Mouse (Mus musculus): Measurements from ENCODE around the gene Trim41.
"Not testable (repeated sequence)": the region's sequence is repeated elsewhere in the genome, so short reads cannot be mapped to it uniquely, and the experiment has no call there.

Trim41 gene

GRCm38 (mm10) chr11:48816800-48817665 is at the start of gene Trim41:
Trim41 (minus strand) TSS chr11:48817353.
- peak; percentile 100 for DNase-seq

- no peak for DNase-seq
Measured at GRCm38 (mm10) chr11:48866481-48866880, 49.3 kb upstream of the Trim41 start.

- no peak for DNase-seq
Measured at GRCm38 (mm10) chr11:48863808-48864207, 46.7 kb upstream of the Trim41 start.

- DNase-seq = no peak
Measured at GRCm38 (mm10) chr11:48862784-48863319, 45.7 kb upstream of the Trim41 start.

GRCm38 (mm10) chr11:48859014-48859413 is 41.9 kb upstream of the Trim41 start:
- peak; percentile 73 to 86 for DNase-seq

- DNase-seq = peak; percentile 91 to 92
Measured at GRCm38 (mm10) chr11:48853474-48854180, 36.5 kb upstream of the Trim41 start.

- DNase-seq = peak in 1 of 2 experiments; percentile 24
Measured at GRCm38 (mm10) chr11:48852624-48853473, 35.7 kb upstream of the Trim41 start.

- no peak for DNase-seq
Measured at GRCm38 (mm10) chr11:48852190-48852589, 35.0 kb upstream of the Trim41 start.

- peak in 1 of 2 experiments; percentile 36 for DNase-seq
Measured at GRCm38 (mm10) chr11:48851270-48851995, 34.3 kb upstream of the Trim41 start.

GRCm38 (mm10) chr11:48850240-48850639 is 33.1 kb upstream of the Trim41 start:
- DNase-seq = no peak

GRCm38 (mm10) chr11:48846881-48847280 is 29.7 kb upstream of the Trim41 start:
- no peak for DNase-seq

- DNase-seq = not testable (repeated sequence)
Measured at GRCm38 (mm10) chr11:48846362-48846761, 29.2 kb upstream of the Trim41 start.

- DNase-seq = no peak
Measured at GRCm38 (mm10) chr11:48845244-48845815, 28.2 kb upstream of the Trim41 start.

- DNase-seq = no peak
Measured at GRCm38 (mm10) chr11:48844309-48844708, 27.2 kb upstream of the Trim41 start.

GRCm38 (mm10) chr11:48843202-48843601 is 26.0 kb upstream of the Trim41 start:
- DNase-seq = no peak

GRCm38 (mm10) chr11:48842378-48842792 is 25.2 kb upstream of the Trim41 start:
- DNase-seq = no peak

GRCm38 (mm10) chr11:48841213-48841612 is 24.1 kb upstream of the Trim41 start:
- no peak for DNase-seq

- no peak for DNase-seq
Measured at GRCm38 (mm10) chr11:48840805-48841204, 23.7 kb upstream of the Trim41 start.

- DNase-seq = no peak
Measured at GRCm38 (mm10) chr11:48838879-48839680, 21.9 kb upstream of the Trim41 start.

- DNase-seq = peak in 1 of 2 experiments; percentile 53
Measured at GRCm38 (mm10) chr11:48838181-48838797, 21.1 kb upstream of the Trim41 start.
